Mouse (Mus musculus): Measurements from ENCODE around the gene Ttc28. TPM values are rescaled to one million over a fixed set of nuclear protein-coding genes. Genes with fewer than 3 reads are reported as not detected.

The Ttc28 gene
- polyA plus RNA-seq, 1 experiment from 2014 or later: 5.7 TPM

GRCm38 (mm10) chr5:111100585-111100984 is 221.0 kb downstream of the Ttc28 start:
- DNase-seq (ENCODE audit: low spot score) (no peak), ATAC-seq (replicated peaks; ENCODE audit: low FRiP score) (no peak)
- Histone ChIP-seq H3K4me2 (no peak overlapping the region), H3K4me3 (ENCODE audit: low read depth, low read length) (no peak overlapping the region), H3K4me1 (replicated peaks; ENCODE audit: control insufficient read depth, insufficient read depth, low read length) (peaks cover 15% of the 10 kb centered on the region), H3K36me3 (ENCODE audit: control insufficient read depth, insufficient read depth, low read length) (no peaks in the 10 kb centered on the region; the same call in 1 of the 2 replicates), H3K27ac (ENCODE audit: low read depth, low read length) (no peak overlapping the region), H3K9ac (ENCODE audit: low read depth, low read length) (no peak overlapping the region), H3K27me3 (replicated peaks; ENCODE audit: control insufficient read depth, insufficient read depth, low read length) (no peaks in the 10 kb centered on the region), H3K9me3 (ENCODE audit: control insufficient read depth, low read length) (no peaks in the 10 kb centered on the region)
- WGBS: 65% methylated on average over 7 of the region's 7 CpGs

GRCm38 (mm10) chr5:111101383-111101932 is 221.9 kb downstream of the Ttc28 start:
- no peak for ATAC-seq (replicated peaks; ENCODE audit: low FRiP score)
- DNase-seq (ENCODE audit: low spot score): no peak
- H3K4me2 ChIP-seq: no peak overlapping the region
- H3K9me3 ChIP-seq (ENCODE audit: control insufficient read depth, low read length): no peaks in the 10 kb centered on the region
- no peaks in the 10 kb centered on the region; the same call in 1 of the 2 replicates for H3K36me3 ChIP-seq (ENCODE audit: control insufficient read depth, insufficient read depth, low read length)
- WGBS: 54% methylated on average over 6 of the region's 6 CpGs
- no peak overlapping the region for H3K4me3 ChIP-seq (ENCODE audit: low read depth, low read length)
- H3K27ac ChIP-seq (ENCODE audit: low read depth, low read length): no peak overlapping the region
- no peak overlapping the region for H3K9ac ChIP-seq (ENCODE audit: low read depth, low read length)
- H3K4me1 ChIP-seq (replicated peaks; ENCODE audit: control insufficient read depth, insufficient read depth, low read length): peaks cover 15% of the 10 kb centered on the region
- no peaks in the 10 kb centered on the region for H3K27me3 ChIP-seq (replicated peaks; ENCODE audit: control insufficient read depth, insufficient read depth, low read length)

- Histone ChIP-seq H3K4me1 (replicated peaks; ENCODE audit: control insufficient read depth, insufficient read depth, low read length) (no peaks in the 10 kb centered on the region), H3K9ac (ENCODE audit: low read depth, low read length) (no peak overlapping the region), H3K27ac (ENCODE audit: low read depth, low read length) (no peak overlapping the region), H3K36me3 (ENCODE audit: control insufficient read depth, insufficient read depth, low read length) (no peaks in the 10 kb centered on the region; the same call in 1 of the 2 replicates), H3K4me3 (ENCODE audit: low read depth, low read length) (no peak overlapping the region), H3K9me3 (ENCODE audit: control insufficient read depth, low read length) (no peaks in the 10 kb centered on the region), H3K4me2 (no peak overlapping the region), H3K27me3 (replicated peaks; ENCODE audit: control insufficient read depth, insufficient read depth, low read length) (no peaks in the 10 kb centered on the region)
- 90% methylated on average over 7 of the region's 7 CpGs for WGBS
- DNase-seq (ENCODE audit: low spot score) (no peak), ATAC-seq (replicated peaks; ENCODE audit: low FRiP score) (no peak)
Measured at GRCm38 (mm10) chr5:111104801-111105200, 225.2 kb downstream of the Ttc28 start.

- no peaks in the 10 kb centered on the region for H3K27me3 ChIP-seq (replicated peaks; ENCODE audit: control insufficient read depth, insufficient read depth, low read length)
- H3K36me3 ChIP-seq (ENCODE audit: control insufficient read depth, insufficient read depth, low read length): no peaks in the 10 kb centered on the region
- H3K9ac ChIP-seq (ENCODE audit: low read depth, low read length): no peak overlapping the region
- peaks cover 2% of the 10 kb centered on the region; the same call in 1 of the 2 replicates for H3K4me1 ChIP-seq (replicated peaks; ENCODE audit: control insufficient read depth, insufficient read depth, low read length)
- H3K4me3 ChIP-seq (ENCODE audit: low read depth, low read length): no peak overlapping the region
- WGBS: 57% methylated on average over 6 of the region's 6 CpGs
- DNase-seq (ENCODE audit: low spot score) (no peak), ATAC-seq (replicated peaks; ENCODE audit: low FRiP score) (no peak)
- H3K27ac ChIP-seq (ENCODE audit: low read depth, low read length): no peak overlapping the region
- no peak overlapping the region for H3K4me2 ChIP-seq
- H3K9me3 ChIP-seq (ENCODE audit: control insufficient read depth, low read length): no peaks in the 10 kb centered on the region
Measured at GRCm38 (mm10) chr5:111111378-111111777, 231.8 kb downstream of the Ttc28 start.

GRCm38 (mm10) chr5:111113183-111113582 is 233.6 kb downstream of the Ttc28 start:
- no peak overlapping the region for H3K4me3 ChIP-seq (ENCODE audit: low read depth, low read length)
- no peaks in the 10 kb centered on the region for H3K36me3 ChIP-seq (ENCODE audit: control insufficient read depth, insufficient read depth, low read length)
- no peaks in the 10 kb centered on the region for H3K27me3 ChIP-seq (replicated peaks; ENCODE audit: control insufficient read depth, insufficient read depth, low read length)
- 54% methylated on average over 7 of the region's 7 CpGs for WGBS
- H3K4me1 ChIP-seq (replicated peaks; ENCODE audit: control insufficient read depth, insufficient read depth, low read length): peaks cover 2% of the 10 kb centered on the region; the same call in 1 of the 2 replicates
- no peak overlapping the region for H3K27ac ChIP-seq (ENCODE audit: low read depth, low read length)
- H3K9me3 ChIP-seq (ENCODE audit: control insufficient read depth, low read length): no peaks in the 10 kb centered on the region
- DNase-seq (ENCODE audit: low spot score) (no peak), ATAC-seq (replicated peaks; ENCODE audit: low FRiP score) (no peak)
- H3K9ac ChIP-seq (ENCODE audit: low read depth, low read length): no peak overlapping the region
- no peak overlapping the region for H3K4me2 ChIP-seq

GRCm38 (mm10) chr5:111113694-111114375 is 234.2 kb downstream of the Ttc28 start:
- H3K27me3 ChIP-seq (replicated peaks; ENCODE audit: control insufficient read depth, insufficient read depth, low read length): no peaks in the 10 kb centered on the region
- peaks cover 2% of the 10 kb centered on the region; the same call in 1 of the 2 replicates for H3K4me1 ChIP-seq (replicated peaks; ENCODE audit: control insufficient read depth, insufficient read depth, low read length)
- no peaks in the 10 kb centered on the region for H3K36me3 ChIP-seq (ENCODE audit: control insufficient read depth, insufficient read depth, low read length)
- no peak overlapping the region for H3K4me2 ChIP-seq
- DNase-seq (ENCODE audit: low spot score): no peak
- no peaks in the 10 kb centered on the region for H3K9me3 ChIP-seq (ENCODE audit: control insufficient read depth, low read length)
- H3K27ac ChIP-seq (ENCODE audit: low read depth, low read length): no peak overlapping the region
- no peak for ATAC-seq (replicated peaks; ENCODE audit: low FRiP score)
- WGBS: 48% methylated on average over 8 of the region's 8 CpGs
- no peak overlapping the region for H3K9ac ChIP-seq (ENCODE audit: low read depth, low read length)
- no peak overlapping the region for H3K4me3 ChIP-seq (ENCODE audit: low read depth, low read length)

GRCm38 (mm10) chr5:111114597-111114996 is 235.0 kb downstream of the Ttc28 start:
- WGBS: 81% methylated on average over 10 of the region's 10 CpGs
- DNase-seq (ENCODE audit: low spot score) (no peak), ATAC-seq (replicated peaks; ENCODE audit: low FRiP score) (no peak)
- H3K4me2 ChIP-seq: no peak overlapping the region
- H3K4me1 ChIP-seq (replicated peaks; ENCODE audit: control insufficient read depth, insufficient read depth, low read length): peaks cover 2% of the 10 kb centered on the region; the same call in 1 of the 2 replicates
- no peaks in the 10 kb centered on the region for H3K27me3 ChIP-seq (replicated peaks; ENCODE audit: control insufficient read depth, insufficient read depth, low read length)
- no peaks in the 10 kb centered on the region for H3K9me3 ChIP-seq (ENCODE audit: control insufficient read depth, low read length)
- H3K27ac ChIP-seq (ENCODE audit: low read depth, low read length): no peak overlapping the region
- no peaks in the 10 kb centered on the region for H3K36me3 ChIP-seq (ENCODE audit: control insufficient read depth, insufficient read depth, low read length)
- H3K9ac ChIP-seq (ENCODE audit: low read depth, low read length): no peak overlapping the region
- H3K4me3 ChIP-seq (ENCODE audit: low read depth, low read length): no peak overlapping the region

- DNase-seq (ENCODE audit: low spot score) (no peak), ATAC-seq (replicated peaks; ENCODE audit: low FRiP score) (no peak)
- WGBS: 33% methylated on average over 15 of the region's 15 CpGs
- Histone ChIP-seq H3K9me3 (ENCODE audit: control insufficient read depth, low read length) (no peaks in the 10 kb centered on the region), H3K9ac (ENCODE audit: low read depth, low read length) (no peak overlapping the region), H3K27ac (ENCODE audit: low read depth, low read length) (no peak overlapping the region), H3K36me3 (ENCODE audit: control insufficient read depth, insufficient read depth, low read length) (no peaks in the 10 kb centered on the region), H3K4me1 (replicated peaks; ENCODE audit: control insufficient read depth, insufficient read depth, low read length) (peaks cover 2% of the 10 kb centered on the region; the same call in 1 of the 2 replicates), H3K27me3 (replicated peaks; ENCODE audit: control insufficient read depth, insufficient read depth, low read length) (no peaks in the 10 kb centered on the region), H3K4me3 (ENCODE audit: low read depth, low read length) (no peak overlapping the region), H3K4me2 (no peak overlapping the region)
Measured at GRCm38 (mm10) chr5:111115519-111116350, 236.1 kb downstream of the Ttc28 start.

Data from liver, embryonic 11.5 days (tissue).